Mouse (Mus musculus): ENCODE measurements at regions not wholly inside any gene's neighbourhood (a gene's known extent, or its start where the extent isn't known, plus 50 kb on each side); places are given as distances from the start of the nearest gene placed in this dataset.

DNA sequence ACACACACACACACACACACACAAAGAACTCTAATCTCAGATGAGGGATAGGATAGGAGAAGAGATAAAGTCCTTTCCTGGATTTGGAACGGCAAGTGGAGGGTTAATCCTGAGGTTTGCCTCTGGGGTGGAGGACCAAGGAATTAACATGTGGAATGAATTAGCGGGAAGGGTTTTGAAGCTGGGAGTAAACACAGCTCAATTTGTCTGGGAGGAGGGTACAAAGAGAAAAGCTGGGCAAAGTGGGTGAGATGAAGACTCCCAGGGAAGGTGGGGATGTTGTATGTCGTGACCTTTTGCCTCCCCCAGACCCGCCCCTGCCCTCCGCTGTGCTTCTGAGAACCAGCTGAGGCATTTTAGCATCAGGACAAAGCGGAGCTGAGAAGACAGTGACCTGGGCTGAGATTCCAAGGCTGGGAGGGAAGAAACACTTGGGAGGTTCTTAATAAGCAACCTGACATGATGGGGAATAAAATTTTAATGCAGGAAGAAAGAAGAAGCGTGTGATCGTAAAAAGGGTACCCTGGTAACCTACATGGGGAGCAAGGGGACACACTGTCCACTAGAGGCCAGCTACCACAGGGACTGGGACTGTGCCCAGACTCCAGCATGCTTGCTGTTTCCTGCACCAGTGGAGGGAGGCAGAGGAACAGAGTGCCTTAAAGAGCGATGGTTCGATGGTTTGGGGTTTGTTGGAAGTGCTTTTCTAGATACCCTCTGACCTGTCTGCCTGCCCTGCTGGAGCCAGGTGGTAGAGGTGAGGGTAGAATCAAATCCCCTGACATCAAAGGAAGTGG is 264.0 kb downstream of the H2al1j start:
- H3K36me3 ChIP-seq (ENCODE audit: insufficient read depth, low read length) = no peaks in the 10 kb centered on the region
- H3K4me1 ChIP-seq (replicated peaks; ENCODE audit: low read depth, low read length) = no peaks in the 10 kb centered on the region
- TF ChIP-seq CTCF (conservative IDR thresholded peaks at IDR 0.05; ENCODE audit: low read length) = no peak
- no peak for TF ChIP-seq POU5F1 (IDR thresholded peaks at IDR 0.05; ENCODE audit: borderline replicate concordance, low read length)
- no peak for TF ChIP-seq NANOG (IDR thresholded peaks at IDR 0.05; ENCODE audit: borderline replicate concordance, low read length)
- H3K4me3 ChIP-seq (replicated peaks; ENCODE audit: low read length) = no peak overlapping the region
- peaks cover 15% of the 10 kb centered on the region for H3K9me3 ChIP-seq (ENCODE audit: low read length)
- H3K27me3 ChIP-seq (ENCODE audit: insufficient read depth, low read length) = no peaks in the 10 kb centered on the region

- no peaks in the 10 kb centered on the region for H3K4me1 ChIP-seq (replicated peaks; ENCODE audit: low read depth, low read length)
- no peak overlapping the region for H3K4me3 ChIP-seq (replicated peaks; ENCODE audit: low read length)
- no peak for TF ChIP-seq CTCF (conservative IDR thresholded peaks at IDR 0.05; ENCODE audit: low read length)
- no peak for TF ChIP-seq POU5F1 (IDR thresholded peaks at IDR 0.05; ENCODE audit: borderline replicate concordance, low read length)
- no peak for TF ChIP-seq NANOG (IDR thresholded peaks at IDR 0.05; ENCODE audit: borderline replicate concordance, low read length)
- H3K36me3 ChIP-seq (ENCODE audit: insufficient read depth, low read length) = no peaks in the 10 kb centered on the region
- H3K9me3 ChIP-seq (ENCODE audit: low read length) = peaks cover 15% of the 10 kb centered on the region
- no peaks in the 10 kb centered on the region for H3K27me3 ChIP-seq (ENCODE audit: insufficient read depth, low read length)
These were observed 266.9 kb downstream of the H2al1j start for GRCm38 (mm10) chrX:11594542-11594941.

- Histone ChIP-seq H3K4me3 (replicated peaks; ENCODE audit: low read length) (no peak overlapping the region), H3K27me3 (ENCODE audit: insufficient read depth, low read length) (no peaks in the 10 kb centered on the region), H3K36me3 (ENCODE audit: insufficient read depth, low read length) (no peaks in the 10 kb centered on the region), H3K4me1 (replicated peaks; ENCODE audit: low read depth, low read length) (no peaks in the 10 kb centered on the region), H3K9me3 (ENCODE audit: low read length) (no peaks in the 10 kb centered on the region)
- no peak for TF ChIP-seq CTCF (conservative IDR thresholded peaks at IDR 0.05; ENCODE audit: low read length)
- no peak for TF ChIP-seq NANOG (IDR thresholded peaks at IDR 0.05; ENCODE audit: borderline replicate concordance, low read length)
These were observed 269.9 kb downstream of the H2al1j start for GRCm38 (mm10) chrX:11597548-11597947.

DNA sequence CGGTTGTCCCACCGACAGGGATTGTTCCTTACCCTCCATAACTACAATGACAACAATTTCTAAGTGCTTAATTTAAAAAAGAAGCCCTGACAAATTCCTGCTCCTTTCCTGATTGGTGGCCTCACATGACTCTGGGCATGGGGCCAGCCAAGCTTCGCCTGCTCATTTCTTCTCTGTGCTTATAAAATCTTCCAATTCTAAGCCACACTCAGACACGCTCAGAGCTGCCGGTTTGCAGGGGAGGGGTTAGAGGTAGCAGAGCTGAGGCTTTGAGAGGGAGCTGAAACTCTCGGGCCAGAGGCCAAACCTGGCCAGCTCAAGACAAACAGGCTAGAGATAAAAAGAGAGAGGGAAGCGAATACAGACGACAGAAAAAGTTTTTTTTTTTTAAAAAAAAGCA is 286.6 kb downstream of the H2al1j start:
- H3K4me1 ChIP-seq (replicated peaks; ENCODE audit: low read depth, low read length) = no peaks in the 10 kb centered on the region
- H3K27me3 ChIP-seq (ENCODE audit: insufficient read depth, low read length) = no peaks in the 10 kb centered on the region
- no peaks in the 10 kb centered on the region for H3K36me3 ChIP-seq (ENCODE audit: insufficient read depth, low read length)
- H3K9me3 ChIP-seq (ENCODE audit: low read length) = peaks cover 5% of the 10 kb centered on the region; the same call in 1 of the 2 replicates
- no peak overlapping the region for H3K4me3 ChIP-seq (replicated peaks; ENCODE audit: low read length)
- no peak for TF ChIP-seq CTCF (conservative IDR thresholded peaks at IDR 0.05; ENCODE audit: low read length)
- no peak for TF ChIP-seq NANOG (IDR thresholded peaks at IDR 0.05; ENCODE audit: borderline replicate concordance, low read length)
- no peak for TF ChIP-seq POU5F1 (IDR thresholded peaks at IDR 0.05; ENCODE audit: borderline replicate concordance, low read length)

GRCm38 (mm10) chrX:11621045-11621763 is 293.6 kb downstream of the H2al1j start:
- no peak overlapping the region for H3K4me3 ChIP-seq (replicated peaks; ENCODE audit: low read length)
- H3K36me3 ChIP-seq (ENCODE audit: insufficient read depth, low read length) = no peaks in the 10 kb centered on the region
- H3K4me1 ChIP-seq (replicated peaks; ENCODE audit: low read depth, low read length) = no peaks in the 10 kb centered on the region
- H3K9me3 ChIP-seq (ENCODE audit: low read length) = peaks cover 21% of the 10 kb centered on the region
- TF ChIP-seq POU5F1 (IDR thresholded peaks at IDR 0.05; ENCODE audit: borderline replicate concordance, low read length) = no peak
- TF ChIP-seq NANOG (IDR thresholded peaks at IDR 0.05; ENCODE audit: borderline replicate concordance, low read length) = no peak
- no peak for TF ChIP-seq CTCF (conservative IDR thresholded peaks at IDR 0.05; ENCODE audit: low read length)
- H3K27me3 ChIP-seq (ENCODE audit: insufficient read depth, low read length) = no peaks in the 10 kb centered on the region

DNA sequence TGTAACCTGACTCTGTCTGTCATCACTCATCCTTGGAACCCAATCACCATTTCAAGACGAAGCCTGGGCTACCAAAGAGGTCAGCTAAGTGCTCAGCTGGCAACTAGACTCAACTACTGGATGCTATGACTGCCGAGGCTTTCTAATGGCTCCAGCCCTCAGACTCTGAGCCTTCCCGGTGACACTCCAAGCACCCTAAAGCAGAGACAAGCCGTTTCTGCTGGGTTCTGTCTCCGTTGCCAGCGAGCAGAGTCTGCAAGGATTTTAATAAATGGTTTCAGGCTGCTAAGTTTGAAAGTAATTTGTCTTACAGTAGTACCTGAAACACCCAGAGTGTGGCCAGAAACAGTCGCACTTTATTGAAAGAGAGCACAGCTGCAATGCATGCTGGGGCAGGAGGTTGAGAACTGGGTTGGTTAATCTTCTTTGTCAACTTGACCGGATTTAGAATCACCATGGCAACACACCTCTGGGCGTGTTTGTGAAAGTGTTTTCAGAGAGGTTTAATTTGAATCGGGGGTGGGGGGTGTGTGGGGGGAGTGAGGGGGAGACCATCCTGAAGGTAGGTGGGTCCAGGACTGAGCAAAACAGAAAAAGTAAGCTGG is 298.8 kb downstream of the H2al1j start:
- TF ChIP-seq POU5F1 (IDR thresholded peaks at IDR 0.05; ENCODE audit: borderline replicate concordance, low read length) = no peak
- no peak for TF ChIP-seq NANOG (IDR thresholded peaks at IDR 0.05; ENCODE audit: borderline replicate concordance, low read length)
- no peak for TF ChIP-seq CTCF (conservative IDR thresholded peaks at IDR 0.05; ENCODE audit: low read length)
- Histone ChIP-seq H3K4me1 (replicated peaks; ENCODE audit: low read depth, low read length) (peaks cover 9% of the 10 kb centered on the region), H3K27me3 (ENCODE audit: insufficient read depth, low read length) (no peaks in the 10 kb centered on the region), H3K36me3 (ENCODE audit: insufficient read depth, low read length) (no peaks in the 10 kb centered on the region), H3K4me3 (replicated peaks; ENCODE audit: low read length) (no peak overlapping the region), H3K9me3 (ENCODE audit: low read length) (peaks cover 16% of the 10 kb centered on the region)

DNA sequence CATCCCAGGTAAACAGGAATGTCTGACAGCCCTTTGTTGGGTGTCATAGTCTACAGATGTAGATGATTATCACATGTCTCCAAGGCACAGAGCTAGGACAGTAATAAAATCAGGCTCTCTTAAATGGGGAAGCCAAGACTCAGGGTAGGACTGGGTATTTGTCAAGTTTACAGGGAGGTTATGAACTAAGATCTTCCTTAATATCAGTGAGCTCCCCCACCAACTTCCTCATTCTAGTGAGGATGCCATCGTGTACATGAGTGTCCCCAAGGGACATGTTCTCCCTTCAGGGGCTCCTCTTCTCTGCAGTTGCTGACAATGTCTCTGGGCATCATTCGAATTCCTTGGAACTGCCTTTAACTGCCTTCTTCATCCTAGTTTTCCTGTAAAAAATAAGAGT is 301.7 kb downstream of the H2al1j start:
- peaks cover 11% of the 10 kb centered on the region; the same call in 1 of the 2 replicates for H3K27me3 ChIP-seq (ENCODE audit: insufficient read depth, low read length)
- H3K9me3 ChIP-seq (ENCODE audit: low read length) = no peaks in the 10 kb centered on the region
- peaks cover 22% of the 10 kb centered on the region for H3K4me1 ChIP-seq (replicated peaks; ENCODE audit: low read depth, low read length)
- H3K4me3 ChIP-seq (replicated peaks; ENCODE audit: low read length) = no peak overlapping the region
- no peaks in the 10 kb centered on the region for H3K36me3 ChIP-seq (ENCODE audit: insufficient read depth, low read length)
- TF ChIP-seq CTCF (conservative IDR thresholded peaks at IDR 0.05; ENCODE audit: low read length) (no peak), POU5F1 (IDR thresholded peaks at IDR 0.05; ENCODE audit: borderline replicate concordance, low read length) (no peak), NANOG (IDR thresholded peaks at IDR 0.05; ENCODE audit: borderline replicate concordance, low read length) (no peak)

GRCm38 (mm10) chrX:11629906-11630305 is 302.3 kb downstream of the H2al1j start:
- Histone ChIP-seq H3K9me3 (ENCODE audit: low read length) (no peaks in the 10 kb centered on the region), H3K27me3 (ENCODE audit: insufficient read depth, low read length) (peaks cover 11% of the 10 kb centered on the region; the same call in 1 of the 2 replicates), H3K36me3 (ENCODE audit: insufficient read depth, low read length) (no peaks in the 10 kb centered on the region), H3K4me3 (replicated peaks; ENCODE audit: low read length) (no peak overlapping the region), H3K4me1 (replicated peaks; ENCODE audit: low read depth, low read length) (peaks cover 22% of the 10 kb centered on the region)
- no peak for TF ChIP-seq NANOG (IDR thresholded peaks at IDR 0.05; ENCODE audit: borderline replicate concordance, low read length)
- 0 out of 2 replicates have a peak, but pooled peaks have one; percentile 8 for TF ChIP-seq CTCF (conservative IDR thresholded peaks at IDR 0.05; ENCODE audit: low read length)
